Mouse (Mus musculus) midbrain, embryonic 15.5 days (tissue): ENCODE results near the gene Galnt10. TPM values are rescaled to one million over a fixed set of nuclear protein-coding genes. Genes with fewer than 3 reads are reported as not detected.

ENCODE experiments used
- ATAC-seq: fragments of 200-750 bp; cut with Nextera tagmentation; replicated peaks from 2 replicates; pipeline ENCODE4 v1.8.0; 2017; ENCODE audit warnings: moderate TSS enrichment
- H3K27ac ChIP-seq: fragments of 300-500 bp; sonication (generic); 2 replicates; pipeline ENCODE4 v1.5.1; 2015; ENCODE audit warnings: mild to moderate bottlenecking, inconsistent platforms
- H3K27me3 ChIP-seq: fragments of 300-500 bp; sonication (generic); replicated peaks from 2 replicates; pipeline ENCODE4 v1.6.1; 2015; ENCODE audit warnings: inconsistent platforms
- H3K36me3 ChIP-seq: fragments of 300-500 bp; sonication (generic); replicated peaks from 2 replicates; pipeline ENCODE4 v1.6.1; 2015; ENCODE audit warnings: inconsistent platforms
- H3K4me1 ChIP-seq: fragments of 300-500 bp; sonication (generic); 2 replicates; pipeline ENCODE4 v1.6.1; 2015; ENCODE audit warnings: inconsistent platforms
- H3K4me2 ChIP-seq: fragments of 300-500 bp; sonication (generic); 2 replicates; pipeline ENCODE4 v1.6.1; 2015; ENCODE audit warnings: inconsistent platforms, mild to moderate bottlenecking, moderate library complexity
- H3K4me3 ChIP-seq: fragments of 300-500 bp; sonication (generic); 2 replicates; pipeline ENCODE4 v1.5.1; 2015; ENCODE audit warnings: mild to moderate bottlenecking, inconsistent platforms
- H3K9ac ChIP-seq: fragments of 300-500 bp; sonication (generic); 2 replicates; pipeline ENCODE4 v1.6.1; 2015; ENCODE audit warnings: mild to moderate bottlenecking, inconsistent platforms
- H3K9me3 ChIP-seq: fragments of 300-500 bp; sonication (generic); 2 replicates; pipeline ENCODE4 v1.6.1; 2016; ENCODE audit warnings: inconsistent platforms
- WGBS: fragments of 180-500 bp; shearing (Covaris S2); methylation state at CpG from one replicate; pipeline ENCODE4 v1.1.7; 2015; ENCODE audit warnings: mixed read lengths; 5-methylcytosine and 5-hydroxymethylcytosine counted together
- polyA plus RNA-seq: library from polyadenylated mRNA; unstranded; fragments of >200 nt; fragmentation: Nextera tagmentation; extraction: Ambion mirVana; gene quantifications from 2 replicates; pipeline ENCODE4 v1.2.1, GENCODE M21; 2015

Gene Galnt10
- polyA plus RNA-seq, 1 experiment from 2014 or later, result 16.4 TPM

DNA sequence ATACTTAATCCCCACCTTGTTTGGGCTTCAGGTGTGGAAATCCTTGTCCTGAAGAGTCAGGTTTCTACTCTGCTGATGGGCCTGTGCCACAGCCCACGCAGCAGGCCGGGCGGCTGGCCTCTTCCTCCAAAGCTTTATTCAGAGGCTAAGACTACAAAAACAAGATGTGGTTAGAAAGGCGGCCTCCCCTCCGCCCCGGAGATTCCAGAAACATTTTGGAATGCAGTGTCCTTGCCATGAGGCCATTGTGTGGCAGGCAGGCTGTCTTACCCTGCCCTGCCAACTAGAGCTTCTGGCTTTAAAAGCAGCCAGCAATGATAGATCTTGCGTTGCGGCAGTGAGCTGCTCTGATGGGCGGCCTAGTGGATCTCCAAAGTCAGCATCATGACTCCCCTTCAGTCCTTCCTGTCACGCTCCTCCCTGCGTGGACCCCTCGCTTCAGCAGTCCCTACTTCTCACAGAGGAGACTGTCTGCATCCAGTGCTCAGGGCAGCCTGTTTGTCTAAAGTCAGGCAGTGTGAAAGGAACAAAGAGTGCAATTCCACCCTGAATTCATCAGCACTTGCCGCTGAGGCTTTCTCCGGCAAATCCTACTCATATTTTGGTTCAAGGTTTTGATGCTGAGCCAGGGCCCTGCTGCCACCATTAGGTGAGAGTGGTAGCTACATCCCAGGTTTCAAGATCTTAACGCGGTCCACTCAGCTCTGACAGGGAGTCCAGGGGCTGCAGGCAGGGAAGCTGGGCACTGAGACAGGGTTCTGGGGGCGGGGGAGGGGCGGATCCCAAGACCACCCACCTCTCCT lies 141.6 kb downstream of the Galnt10 start:
- Histone ChIP-seq H3K27me3 (no peaks in the 10 kb centered on the region; the same call in 1 of the 2 replicates), H3K9me3 (no peaks in the 10 kb centered on the region), H3K4me1 (peaks cover 20% of the 10 kb centered on the region), H3K27ac (peak overlapping the region; percentile 78), H3K36me3 (no peaks in the 10 kb centered on the region), H3K4me2 (peak overlapping the region; percentile 25), H3K4me3 (no peak overlapping the region), H3K9ac (0 out of 2 replicates have a peak overlapping the region, but pooled peaks have one; percentile 19)
- peak; percentile 83 for ATAC-seq
- WGBS, result 17% methylated on average over 18 of the region's 18 CpGs

DNA sequence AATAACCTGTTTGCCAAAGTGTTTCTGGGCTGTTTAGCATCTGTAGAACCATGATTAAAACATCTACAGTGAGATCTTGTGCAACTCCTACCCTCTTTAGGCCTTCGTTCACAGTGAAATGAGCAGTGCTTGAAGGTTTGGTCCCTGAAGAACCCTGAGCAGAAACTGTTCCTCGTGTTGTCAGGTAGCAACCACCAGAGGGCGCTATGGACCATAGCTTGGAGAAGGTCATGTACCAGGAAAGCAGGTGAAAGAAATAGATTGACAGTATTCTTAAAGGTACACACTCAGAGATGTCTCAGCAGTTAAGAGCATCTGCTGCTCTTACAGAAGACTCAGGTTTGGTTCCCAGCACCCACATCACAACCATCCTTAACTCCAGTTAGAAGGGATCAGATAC lies 142.7 kb downstream of the Galnt10 start:
- H3K9me3 ChIP-seq, result no peaks in the 10 kb centered on the region
- WGBS, result 43% methylated on average over 3 of the region's 3 CpGs
- no peak for ATAC-seq
- peaks cover 20% of the 10 kb centered on the region for H3K4me1 ChIP-seq
- H3K9ac ChIP-seq, result no peak overlapping the region
- H3K4me2 ChIP-seq, result no peak overlapping the region
- H3K36me3 ChIP-seq, result no peaks in the 10 kb centered on the region
- no peak overlapping the region for H3K4me3 ChIP-seq
- no peaks in the 10 kb centered on the region; the same call in 1 of the 2 replicates for H3K27me3 ChIP-seq
- H3K27ac ChIP-seq, result no peak overlapping the region

DNA sequence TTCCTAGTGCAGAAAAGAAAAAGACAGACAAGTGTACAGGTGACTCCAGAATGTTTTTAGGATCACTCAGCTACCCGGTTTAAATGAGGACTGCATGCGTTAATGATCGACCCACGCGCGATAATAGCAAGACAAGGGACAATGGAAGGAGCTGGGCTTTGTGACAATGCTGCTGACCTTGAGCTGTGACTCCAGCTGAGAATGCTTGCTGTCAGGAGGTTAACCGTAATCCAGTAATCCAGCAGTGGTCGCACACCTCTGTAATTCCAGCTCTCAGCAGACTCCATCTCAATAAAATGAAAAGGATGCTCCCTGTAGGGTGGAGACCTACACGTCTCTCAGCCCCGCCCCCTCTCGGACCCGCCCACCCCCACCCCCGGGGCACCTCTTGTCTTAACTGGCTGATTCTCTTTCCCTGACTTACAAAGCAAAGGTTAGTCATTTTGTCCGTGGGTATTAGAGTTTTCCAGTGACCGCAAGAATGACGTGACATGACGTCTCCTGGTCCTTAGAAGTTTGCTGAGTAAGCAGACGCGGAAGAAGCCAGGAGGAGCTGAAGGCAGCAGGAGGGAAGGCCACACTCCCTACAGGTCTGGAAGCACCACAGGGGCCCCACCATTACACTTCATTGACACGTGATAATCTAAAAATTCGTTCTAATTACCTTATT lies 145.8 kb downstream of the Galnt10 start:
- Histone ChIP-seq H3K4me2 (no peak overlapping the region), H3K4me1 (peaks cover 16% of the 10 kb centered on the region), H3K27me3 (no peaks in the 10 kb centered on the region), H3K9me3 (no peaks in the 10 kb centered on the region), H3K36me3 (no peaks in the 10 kb centered on the region), H3K9ac (no peak overlapping the region), H3K4me3 (no peak overlapping the region), H3K27ac (no peak overlapping the region)
- 25% methylated on average over 21 of the region's 21 CpGs for WGBS
- no peak for ATAC-seq

DNA sequence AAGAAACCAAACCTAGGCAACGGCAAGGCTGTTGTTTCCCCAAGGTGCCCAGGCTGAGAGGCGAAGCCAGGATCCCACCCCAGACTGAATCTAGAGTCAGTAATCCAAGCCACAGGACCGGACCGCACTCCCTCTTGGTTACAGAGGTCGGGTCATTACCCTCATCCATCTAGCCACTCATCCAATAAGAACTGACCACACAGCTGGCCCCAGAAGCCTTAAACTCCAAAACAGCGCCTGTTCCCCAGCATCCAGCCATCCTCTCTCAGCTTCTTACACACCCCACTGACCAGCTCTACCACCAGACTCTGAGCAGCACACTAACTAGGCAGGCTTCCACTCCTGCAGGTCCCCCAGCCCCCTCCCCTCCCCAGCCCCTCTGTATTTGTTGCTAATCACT lies 149.8 kb downstream of the Galnt10 start:
- 61% methylated on average over 6 of the region's 6 CpGs for WGBS
- Histone ChIP-seq H3K9me3 (no peaks in the 10 kb centered on the region), H3K27me3 (no peaks in the 10 kb centered on the region), H3K4me3 (no peak overlapping the region), H3K36me3 (no peaks in the 10 kb centered on the region), H3K4me2 (no peak overlapping the region), H3K4me1 (no peaks in the 10 kb centered on the region), H3K27ac (no peak overlapping the region), H3K9ac (no peak overlapping the region)
- ATAC-seq, result no peak

DNA sequence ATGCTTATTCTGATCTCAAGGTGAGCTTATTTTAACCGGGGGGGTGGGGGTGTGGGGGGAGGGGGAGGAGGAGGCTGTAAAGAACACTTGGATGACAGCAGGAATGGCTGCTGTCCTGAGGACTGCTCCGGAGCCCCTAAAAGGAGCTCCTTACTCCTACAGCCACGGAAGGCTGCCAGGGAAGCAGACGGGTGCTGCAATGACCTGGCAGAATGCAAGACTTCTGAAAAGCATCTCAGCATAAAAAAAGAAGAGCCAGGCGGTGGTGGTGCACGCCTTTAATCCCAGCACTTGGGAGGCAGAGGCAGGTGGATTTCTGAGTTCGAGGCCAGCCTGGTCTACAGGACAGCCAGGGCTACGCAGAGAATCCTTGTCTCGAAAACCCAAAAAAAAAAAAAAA lies 152.6 kb downstream of the Galnt10 start:
- 79% methylated on average over 9 of the region's 9 CpGs for WGBS
- Histone ChIP-seq H3K9ac (no peak overlapping the region), H3K36me3 (no peaks in the 10 kb centered on the region), H3K4me1 (peaks cover 14% of the 10 kb centered on the region), H3K4me3 (no peak overlapping the region), H3K27ac (no peak overlapping the region), H3K4me2 (no peak overlapping the region), H3K27me3 (no peaks in the 10 kb centered on the region), H3K9me3 (no peaks in the 10 kb centered on the region)
- ATAC-seq, result no peak

DNA sequence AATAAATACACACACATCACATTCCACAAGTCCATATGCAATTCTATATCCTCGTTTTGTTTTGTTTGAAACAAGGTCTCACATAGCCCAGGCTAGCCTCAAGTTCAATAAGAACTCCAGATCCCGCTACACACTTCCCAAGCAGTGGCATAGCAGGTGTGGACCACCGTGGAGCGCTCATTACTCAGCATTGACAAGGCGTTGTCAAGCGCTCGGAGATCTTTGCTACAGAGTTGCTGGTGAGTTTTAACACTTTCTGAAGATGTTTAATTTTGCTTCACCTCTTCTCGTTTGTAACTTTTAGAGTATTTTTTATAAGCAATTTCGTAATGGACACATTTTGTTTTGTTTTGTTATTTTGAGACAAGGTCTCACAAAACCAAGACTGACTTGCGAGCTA lies 154.2 kb downstream of the Galnt10 start:
- Histone ChIP-seq H3K9me3 (no peaks in the 10 kb centered on the region), H3K9ac (no peak overlapping the region), H3K27me3 (no peaks in the 10 kb centered on the region), H3K4me2 (no peak overlapping the region), H3K27ac (no peak overlapping the region), H3K36me3 (no peaks in the 10 kb centered on the region), H3K4me1 (peaks cover 24% of the 10 kb centered on the region), H3K4me3 (no peak overlapping the region)
- no peak for ATAC-seq
- WGBS, result 88% methylated on average over 10 of the region's 10 CpGs

DNA sequence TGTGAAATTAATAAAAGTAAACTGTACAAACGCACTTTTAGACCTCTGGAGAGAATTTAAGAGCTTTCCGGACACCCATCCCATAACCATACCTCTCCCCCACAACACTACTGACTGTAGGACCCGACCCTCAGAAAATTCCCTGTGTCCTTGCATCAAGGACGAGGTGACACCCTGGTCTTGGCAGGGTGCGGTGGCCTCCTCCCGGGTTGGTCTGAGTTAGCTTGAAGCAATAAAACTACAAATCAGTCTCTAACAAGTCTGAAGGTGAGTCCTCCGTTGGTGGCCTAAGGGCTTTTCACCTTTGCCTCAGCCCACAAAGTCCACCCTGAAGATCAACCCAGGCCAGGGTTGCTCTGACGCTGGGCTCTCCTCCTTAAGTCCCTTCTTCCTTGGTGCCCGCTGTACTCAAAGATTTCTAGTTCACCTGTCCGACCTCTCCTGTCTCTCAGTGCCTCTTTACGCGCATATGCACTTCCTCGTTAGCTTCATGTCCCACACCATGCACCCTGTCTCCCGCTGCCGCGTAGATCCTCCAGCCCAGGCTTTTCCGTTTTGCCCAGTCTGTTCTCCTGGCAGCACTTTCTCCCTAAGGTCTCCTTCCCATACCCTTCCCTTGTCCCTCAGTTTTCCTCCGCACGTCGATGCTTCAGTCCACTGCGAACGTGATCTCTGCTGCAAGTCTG lies 155.2 kb downstream of the Galnt10 start:
- ATAC-seq, result no peak
- H3K4me2 ChIP-seq, result peak overlapping the region; percentile 97
- peak overlapping the region; percentile 81 for H3K9ac ChIP-seq
- no peaks in the 10 kb centered on the region for H3K9me3 ChIP-seq
- no peaks in the 10 kb centered on the region for H3K36me3 ChIP-seq
- H3K27ac ChIP-seq, result no peak overlapping the region
- H3K4me3 ChIP-seq, result peak overlapping the region; percentile 93
- peaks cover 24% of the 10 kb centered on the region for H3K4me1 ChIP-seq
- no peaks in the 10 kb centered on the region for H3K27me3 ChIP-seq
- WGBS, result 19% methylated on average over 22 of the region's 22 CpGs

DNA sequence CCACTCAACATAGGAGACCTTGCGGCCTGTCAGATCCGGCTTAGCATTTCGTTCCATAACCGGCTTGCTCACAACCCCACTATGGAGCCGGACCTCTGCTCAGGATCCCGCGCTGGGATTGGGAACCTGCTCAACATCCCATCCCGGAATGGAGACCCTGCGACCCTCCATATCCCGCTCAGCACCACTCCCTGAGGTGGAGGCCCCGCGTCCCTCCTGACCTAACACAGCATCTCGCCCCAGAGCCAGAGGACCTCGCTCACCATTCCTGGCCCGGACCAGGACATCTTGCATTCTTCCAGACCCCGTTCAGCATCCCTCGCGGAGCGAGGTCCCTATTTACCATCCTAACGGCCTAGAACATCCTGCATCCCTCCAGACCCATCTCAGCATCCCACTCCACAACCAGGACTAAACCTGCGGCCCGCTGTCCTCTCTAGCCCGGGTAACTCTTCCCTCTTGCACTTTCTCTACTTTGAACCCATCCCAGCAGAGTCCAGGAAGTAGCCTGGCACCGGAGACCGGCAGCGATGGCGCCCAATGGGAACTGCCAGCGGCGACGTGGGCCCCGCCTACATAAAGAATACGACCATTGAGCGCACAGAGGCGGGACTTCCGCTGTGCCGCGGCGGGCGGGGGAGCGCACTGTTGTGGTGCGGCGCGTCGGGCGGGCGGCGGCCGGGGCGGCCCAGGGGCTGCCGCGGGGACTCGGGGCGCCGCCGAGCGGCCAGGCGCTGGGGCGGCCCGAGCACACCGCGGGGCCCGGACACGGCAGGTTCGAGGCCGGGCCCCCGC lies 155.9 kb downstream of the Galnt10 start, which contains the start of gene Sap30l:
Gene Sap30l (plus strand): TSS at position 667 of the 795 bp plus-strand sequence.
- peak within 1 kb of the TSS; percentile 93 for H3K4me3 ChIP-seq
- peak within 1 kb of the TSS; percentile 97 for H3K4me2 ChIP-seq
- H3K9ac ChIP-seq, result peak within 1 kb of the TSS; percentile 81
- no peaks in the 10 kb centered on the region for H3K36me3 ChIP-seq
- H3K27me3 ChIP-seq, result no peaks in the 10 kb centered on the region
- peak; percentile 98 for ATAC-seq
- peak within 1 kb of the TSS; percentile 62 for H3K27ac ChIP-seq
- H3K4me1 ChIP-seq, result peaks cover 24% of the 10 kb centered on the region
- WGBS, result under 1% methylated on average over 63 of the region's 66 CpGs
- H3K9me3 ChIP-seq, result no peaks in the 10 kb centered on the region

DNA sequence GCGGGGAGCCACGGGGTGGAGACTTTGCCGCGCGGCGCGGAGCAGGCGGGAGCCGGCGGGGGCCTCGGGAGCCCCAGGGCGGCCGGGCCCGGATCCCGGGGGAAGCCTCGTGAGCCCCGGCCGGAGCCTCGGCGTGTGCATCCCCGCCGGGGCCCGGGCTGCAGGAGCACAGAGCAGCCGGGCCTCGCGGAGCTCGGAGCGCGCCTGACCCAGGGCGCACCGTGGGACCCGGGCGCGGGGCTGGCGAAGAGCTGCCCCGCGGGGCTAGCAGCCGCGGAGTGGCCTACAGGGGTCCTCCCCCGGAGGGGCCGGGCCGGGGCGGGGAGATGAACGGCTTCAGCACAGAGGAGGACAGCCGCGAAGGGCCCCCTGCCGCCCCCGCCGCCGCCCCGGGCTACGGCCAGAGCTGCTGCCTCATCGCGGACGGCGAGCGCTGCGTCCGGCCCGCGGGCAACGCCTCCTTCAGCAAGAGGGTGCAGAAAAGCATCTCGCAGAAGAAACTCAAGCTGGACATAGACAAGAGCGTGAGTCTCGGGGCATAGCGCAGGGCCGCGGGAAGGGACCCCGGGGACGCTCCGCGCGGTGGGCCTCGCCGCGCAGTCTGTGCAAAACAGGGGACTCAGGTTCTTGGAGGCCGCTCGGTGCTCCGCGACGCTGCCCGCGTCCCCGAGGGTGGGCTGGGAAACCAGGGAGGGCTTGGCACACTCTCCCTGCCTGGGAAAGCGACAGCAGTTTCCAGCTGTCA lies 156.7 kb downstream of the Galnt10 start:
- Histone ChIP-seq H3K27me3 (no peaks in the 10 kb centered on the region), H3K36me3 (no peaks in the 10 kb centered on the region), H3K4me2 (peak overlapping the region; percentile 97), H3K9ac (peak overlapping the region; percentile 81), H3K27ac (peak overlapping the region; percentile 47), H3K4me1 (peaks cover 24% of the 10 kb centered on the region), H3K9me3 (no peaks in the 10 kb centered on the region), H3K4me3 (peak overlapping the region; percentile 93)
- peak; percentile 71 for ATAC-seq
- WGBS, result under 1% methylated on average over 81 of the region's 85 CpGs

DNA sequence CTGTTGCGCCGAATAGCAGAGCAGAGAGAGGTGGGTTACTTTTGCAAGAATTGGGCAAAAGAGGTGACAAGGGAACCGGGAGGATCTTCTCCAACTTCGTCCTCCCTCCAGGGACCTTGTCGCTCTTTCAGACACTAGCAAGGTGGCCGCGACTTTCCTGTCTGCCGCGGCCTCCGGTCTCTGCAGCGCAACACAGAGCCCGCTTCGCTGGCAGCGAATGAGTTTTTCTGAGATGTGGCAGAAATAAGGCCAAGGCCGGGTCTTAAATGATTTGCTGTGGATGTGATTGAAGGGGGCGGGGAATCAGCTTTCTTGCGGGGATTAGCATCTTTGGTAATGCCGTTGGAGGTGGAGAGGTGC lies 157.2 kb downstream of the Galnt10 start:
- Histone ChIP-seq H3K27me3 (no peaks in the 10 kb centered on the region), H3K36me3 (no peaks in the 10 kb centered on the region), H3K9me3 (no peaks in the 10 kb centered on the region), H3K9ac (peak overlapping the region; percentile 81), H3K4me1 (peaks cover 24% of the 10 kb centered on the region), H3K4me2 (peak overlapping the region; percentile 97), H3K27ac (peak overlapping the region; percentile 47; the same call in 1 of the 2 replicates), H3K4me3 (peak overlapping the region; percentile 93)
- WGBS, result under 1% methylated on average over 18 of the region's 18 CpGs
- ATAC-seq, result no peak

DNA sequence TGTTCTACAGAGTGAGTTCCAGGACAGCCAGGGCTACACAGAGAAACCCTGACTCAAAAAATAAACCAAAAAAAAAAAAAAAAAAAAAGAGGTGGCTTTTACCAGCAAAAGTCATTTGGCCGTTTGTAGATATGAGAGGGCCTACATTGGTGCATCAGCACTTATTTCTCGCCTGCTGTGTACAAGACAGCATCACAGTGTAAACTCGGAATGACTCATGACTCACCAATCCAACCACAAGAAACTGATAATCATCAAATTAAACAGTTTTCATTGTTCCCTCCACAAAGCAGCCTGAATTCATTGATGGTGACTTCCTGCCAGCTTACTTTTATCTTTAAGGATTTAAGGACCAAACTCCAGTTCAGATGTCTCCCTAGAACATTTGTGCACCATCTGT lies 159.8 kb downstream of the Galnt10 start:
- Histone ChIP-seq H3K4me1 (peaks cover 24% of the 10 kb centered on the region), H3K4me2 (no peak overlapping the region), H3K36me3 (peaks cover 6% of the 10 kb centered on the region; the same call in 1 of the 2 replicates), H3K9ac (no peak overlapping the region), H3K27me3 (no peaks in the 10 kb centered on the region), H3K27ac (no peak overlapping the region), H3K4me3 (no peak overlapping the region), H3K9me3 (no peaks in the 10 kb centered on the region)
- no peak for ATAC-seq
- WGBS, result 87% methylated on average over 3 of the region's 3 CpGs
